Mouse (Mus musculus): ENCODE measurements at regions not wholly inside any gene's neighbourhood (a gene's known extent, or its start where the extent isn't known, plus 50 kb on each side); places are given as distances from the start of the nearest gene placed in this dataset.

DNA sequence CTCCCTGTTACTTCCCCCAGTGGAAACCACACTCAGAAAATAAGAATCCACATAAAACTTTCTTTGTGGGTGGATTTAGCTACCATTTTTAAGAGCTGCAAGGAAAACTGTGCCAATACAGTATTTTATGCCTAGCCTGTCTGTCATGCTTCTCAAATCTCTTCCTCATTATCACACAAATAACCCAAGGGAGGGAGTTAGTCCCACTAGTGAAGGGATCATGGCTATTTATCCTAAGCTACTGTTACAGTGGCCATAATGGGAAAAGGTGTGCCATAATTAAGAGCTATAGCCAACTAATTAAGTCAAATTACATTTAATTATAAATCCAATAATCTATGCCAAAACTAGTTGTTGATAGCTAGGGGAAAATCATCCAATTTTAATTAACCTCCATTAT lies 374.8 kb upstream of the Ube2e3 start:
- Histone ChIP-seq H3K4me1 (replicated peaks; ENCODE audit: control insufficient read depth, insufficient read depth, low read length) (no peaks in the 10 kb centered on the region), H3K4me2 (replicated peaks; ENCODE audit: low read depth) (no peak overlapping the region), H3K27me3 (replicated peaks; ENCODE audit: control insufficient read depth, insufficient read depth, low read length) (no peaks in the 10 kb centered on the region), H3K36me3 (ENCODE audit: control insufficient read depth, insufficient read depth) (no peaks in the 10 kb centered on the region), H3K9ac (ENCODE audit: low read depth, low read length) (no peak overlapping the region), H3K9me3 (ENCODE audit: control insufficient read depth) (no peaks in the 10 kb centered on the region), H3K4me3 (ENCODE audit: low read depth, low read length) (no peak overlapping the region), H3K27ac (ENCODE audit: low read depth, low read length) (no peak overlapping the region)
- no peak for ATAC-seq
- TF ChIP-seq CTCF (IDR thresholded peaks at IDR 0.05; ENCODE audit: low read depth), result no peak

DNA sequence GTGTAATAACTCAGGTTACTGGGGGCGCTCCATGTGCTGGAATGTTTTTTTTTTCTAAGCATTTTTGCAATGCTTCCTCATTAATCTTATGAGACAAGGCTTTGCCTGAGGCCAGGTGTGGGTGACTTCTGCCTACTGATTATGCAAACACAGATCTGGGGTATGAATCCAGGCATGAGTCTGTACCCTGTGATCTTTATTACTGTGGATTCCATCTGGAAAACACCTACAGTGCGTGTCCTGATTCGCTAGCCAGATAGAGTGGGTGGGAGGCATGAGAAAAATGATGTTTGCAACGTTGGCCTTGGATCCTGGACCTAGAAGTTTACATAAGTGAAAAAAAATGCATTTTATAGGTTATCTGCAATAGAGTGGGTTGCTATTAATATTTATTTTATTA lies 387.9 kb upstream of the Ube2e3 start:
- ATAC-seq, result no peak
- H3K9me3 ChIP-seq (ENCODE audit: control insufficient read depth), result no peaks in the 10 kb centered on the region
- no peak for TF ChIP-seq CTCF (IDR thresholded peaks at IDR 0.05; ENCODE audit: low read depth)
- no peaks in the 10 kb centered on the region for H3K27me3 ChIP-seq (replicated peaks; ENCODE audit: control insufficient read depth, insufficient read depth, low read length)
- no peaks in the 10 kb centered on the region for H3K4me1 ChIP-seq (replicated peaks; ENCODE audit: control insufficient read depth, insufficient read depth, low read length)
- no peak overlapping the region for H3K27ac ChIP-seq (ENCODE audit: low read depth, low read length)
- H3K4me3 ChIP-seq (ENCODE audit: low read depth, low read length), result no peak overlapping the region
- H3K9ac ChIP-seq (ENCODE audit: low read depth, low read length), result no peak overlapping the region
- no peaks in the 10 kb centered on the region for H3K36me3 ChIP-seq (ENCODE audit: control insufficient read depth, insufficient read depth)
- H3K4me2 ChIP-seq (replicated peaks; ENCODE audit: low read depth), result no peak overlapping the region
- WGBS, result 58% methylated on average over 4 of the region's 4 CpGs

GRCm38 (mm10) chr2:78459444-78459843 lies 408.5 kb upstream of the Ube2e3 start:
- Histone ChIP-seq H3K9me3 (ENCODE audit: control insufficient read depth) (no peaks in the 10 kb centered on the region), H3K36me3 (ENCODE audit: control insufficient read depth, insufficient read depth) (no peaks in the 10 kb centered on the region), H3K4me2 (replicated peaks; ENCODE audit: low read depth) (no peak overlapping the region), H3K4me1 (replicated peaks; ENCODE audit: control insufficient read depth, insufficient read depth, low read length) (no peaks in the 10 kb centered on the region), H3K27me3 (replicated peaks; ENCODE audit: control insufficient read depth, insufficient read depth, low read length) (no peaks in the 10 kb centered on the region), H3K9ac (ENCODE audit: low read depth, low read length) (no peak overlapping the region), H3K27ac (ENCODE audit: low read depth, low read length) (no peak overlapping the region), H3K4me3 (ENCODE audit: low read depth, low read length) (no peak overlapping the region)
- TF ChIP-seq CTCF (IDR thresholded peaks at IDR 0.05; ENCODE audit: low read depth), result no peak
- ATAC-seq, result no peak
- WGBS, result 85% methylated on average over 4 of the region's 4 CpGs

DNA sequence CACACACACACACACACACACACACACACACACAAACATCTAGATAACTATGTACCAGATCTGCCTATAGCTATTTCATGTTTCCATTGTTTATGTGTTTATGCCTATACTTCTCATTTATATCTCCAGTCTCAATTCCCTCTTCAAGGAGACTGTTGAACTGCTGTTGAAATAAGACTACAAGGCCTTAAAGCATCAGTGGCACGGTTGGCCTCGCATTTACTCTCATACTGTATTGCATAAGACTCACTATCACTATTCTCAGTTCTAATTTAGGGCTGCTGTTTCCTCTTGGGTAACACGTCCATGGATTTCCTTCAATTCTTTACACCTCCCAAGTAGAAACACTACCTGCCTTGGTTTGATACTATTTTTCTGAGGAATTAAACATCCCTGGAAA lies 414.5 kb upstream of the Ube2e3 start:
- Histone ChIP-seq H3K27ac (ENCODE audit: low read depth, low read length) (no peak overlapping the region), H3K4me2 (replicated peaks; ENCODE audit: low read depth) (no peak overlapping the region), H3K9me3 (ENCODE audit: control insufficient read depth) (no peaks in the 10 kb centered on the region), H3K36me3 (ENCODE audit: control insufficient read depth, insufficient read depth) (no peaks in the 10 kb centered on the region), H3K27me3 (replicated peaks; ENCODE audit: control insufficient read depth, insufficient read depth, low read length) (no peaks in the 10 kb centered on the region), H3K9ac (ENCODE audit: low read depth, low read length) (no peak overlapping the region), H3K4me3 (ENCODE audit: low read depth, low read length) (no peak overlapping the region), H3K4me1 (replicated peaks; ENCODE audit: control insufficient read depth, insufficient read depth, low read length) (no peaks in the 10 kb centered on the region)
- TF ChIP-seq CTCF (IDR thresholded peaks at IDR 0.05; ENCODE audit: low read depth), result no peak
- ATAC-seq, result no peak
- 79% methylated on average over 3 of the region's 3 CpGs for whole genome bisulfite sequencing

DNA sequence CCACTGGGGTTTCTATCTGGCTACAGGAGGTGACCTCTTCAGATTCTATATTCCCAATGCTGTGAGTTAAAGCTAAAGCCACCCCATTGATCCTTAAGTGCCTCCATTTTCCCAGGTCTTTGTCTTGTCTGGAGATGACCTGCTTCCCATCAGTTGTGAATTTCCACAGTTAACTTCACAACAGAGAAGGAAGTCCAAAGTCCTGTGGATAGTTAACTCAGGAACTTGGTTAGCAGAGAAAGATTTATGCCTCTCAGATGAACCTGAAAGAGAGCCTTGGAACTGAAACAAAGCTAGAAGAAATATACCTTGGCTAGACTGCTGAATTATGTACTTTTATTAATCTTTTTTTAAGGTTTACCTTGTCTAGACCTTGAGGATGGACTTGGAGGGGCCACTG lies 431.1 kb upstream of the Ube2e3 start:
- no peak for ATAC-seq
- no peak for TF ChIP-seq CTCF (IDR thresholded peaks at IDR 0.05; ENCODE audit: low read depth)
- no peaks in the 10 kb centered on the region for H3K27me3 ChIP-seq (replicated peaks; ENCODE audit: control insufficient read depth, insufficient read depth, low read length)

GRCm38 (mm10) chr2:78435071-78435470 lies 432.9 kb upstream of the Ube2e3 start:
- Histone ChIP-seq H3K27ac (ENCODE audit: low read depth, low read length) (no peak overlapping the region), H3K4me2 (replicated peaks; ENCODE audit: low read depth) (no peak overlapping the region), H3K9ac (ENCODE audit: low read depth, low read length) (no peak overlapping the region), H3K27me3 (replicated peaks; ENCODE audit: control insufficient read depth, insufficient read depth, low read length) (no peaks in the 10 kb centered on the region), H3K4me3 (ENCODE audit: low read depth, low read length) (no peak overlapping the region), H3K36me3 (ENCODE audit: control insufficient read depth, insufficient read depth) (no peaks in the 10 kb centered on the region), H3K9me3 (ENCODE audit: control insufficient read depth) (no peaks in the 10 kb centered on the region), H3K4me1 (replicated peaks; ENCODE audit: control insufficient read depth, insufficient read depth, low read length) (no peaks in the 10 kb centered on the region)
- no peak for ATAC-seq
- no peak for TF ChIP-seq CTCF (IDR thresholded peaks at IDR 0.05; ENCODE audit: low read depth)
- 77% methylated on average over 2 of the region's 2 CpGs for WGBS

More for the DNA sequence above, 431.1 kb upstream of the Ube2e3 start:
- Histone ChIP-seq H3K9ac (ENCODE audit: low read depth, low read length) (no peak overlapping the region), H3K4me3 (ENCODE audit: low read depth, low read length) (no peak overlapping the region), H3K27ac (ENCODE audit: low read depth, low read length) (no peak overlapping the region), H3K4me1 (replicated peaks; ENCODE audit: control insufficient read depth, insufficient read depth, low read length) (no peaks in the 10 kb centered on the region), H3K9me3 (ENCODE audit: control insufficient read depth) (no peaks in the 10 kb centered on the region), H3K4me2 (replicated peaks; ENCODE audit: low read depth) (no peak overlapping the region), H3K36me3 (ENCODE audit: control insufficient read depth, insufficient read depth) (no peaks in the 10 kb centered on the region)

DNA sequence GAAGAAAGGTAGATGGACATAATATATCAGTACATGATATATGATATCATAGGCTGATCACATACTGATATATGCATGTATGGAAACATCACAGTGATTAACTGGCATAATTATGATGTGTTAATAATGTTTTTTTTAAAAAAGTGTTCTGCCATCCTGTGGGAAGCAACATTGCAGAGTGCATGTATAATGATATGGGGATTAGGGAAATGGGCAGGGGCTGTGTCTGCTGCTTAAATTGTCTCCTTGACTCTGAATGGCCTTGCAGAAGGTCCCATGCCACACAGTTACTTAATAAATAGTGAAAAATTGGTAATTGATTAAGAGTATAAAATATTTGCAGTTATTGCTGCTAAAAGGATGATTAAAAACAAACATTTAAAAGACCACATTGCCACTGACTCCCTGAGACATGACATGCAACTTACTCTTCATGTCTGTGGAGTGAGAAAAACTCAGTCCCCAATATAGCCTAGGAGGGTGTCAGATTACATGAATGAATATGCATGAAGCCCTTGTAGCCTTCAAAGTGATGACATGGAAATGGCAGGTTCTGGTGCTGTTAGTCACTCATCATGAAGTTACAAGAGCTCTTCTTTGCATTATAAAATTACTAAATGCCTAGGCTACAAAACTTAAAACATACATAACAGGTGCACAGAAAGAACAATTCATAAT lies 440.1 kb upstream of the Ube2e3 start:
- H3K27me3 ChIP-seq (replicated peaks; ENCODE audit: control insufficient read depth, insufficient read depth, low read length), result no peaks in the 10 kb centered on the region
- no peaks in the 10 kb centered on the region for H3K9me3 ChIP-seq (ENCODE audit: control insufficient read depth)
- no peak for ATAC-seq

More for the DNA sequence above, 440.1 kb upstream of the Ube2e3 start:
- Histone ChIP-seq H3K4me3 (ENCODE audit: low read depth, low read length) (no peak overlapping the region), H3K4me1 (replicated peaks; ENCODE audit: control insufficient read depth, insufficient read depth, low read length) (no peaks in the 10 kb centered on the region), H3K4me2 (replicated peaks; ENCODE audit: low read depth) (no peak overlapping the region), H3K36me3 (ENCODE audit: control insufficient read depth, insufficient read depth) (no peaks in the 10 kb centered on the region), H3K27ac (ENCODE audit: low read depth, low read length) (no peak overlapping the region), H3K9ac (ENCODE audit: low read depth, low read length) (no peak overlapping the region)
- no peak for TF ChIP-seq CTCF (IDR thresholded peaks at IDR 0.05; ENCODE audit: low read depth)

Data from intestine, postnatal 0 days (tissue).